Mouse (Mus musculus) layer of hippocampus, adult 11-12 months (tissue): Measurements from ENCODE around the gene Pola1.

Experiments
- DNase-seq: peaks from one replicate; pipeline ENCODE4 v3.0.0; 2022; ENCODE audit warnings: low spot score

Pola1 gene

DNA sequence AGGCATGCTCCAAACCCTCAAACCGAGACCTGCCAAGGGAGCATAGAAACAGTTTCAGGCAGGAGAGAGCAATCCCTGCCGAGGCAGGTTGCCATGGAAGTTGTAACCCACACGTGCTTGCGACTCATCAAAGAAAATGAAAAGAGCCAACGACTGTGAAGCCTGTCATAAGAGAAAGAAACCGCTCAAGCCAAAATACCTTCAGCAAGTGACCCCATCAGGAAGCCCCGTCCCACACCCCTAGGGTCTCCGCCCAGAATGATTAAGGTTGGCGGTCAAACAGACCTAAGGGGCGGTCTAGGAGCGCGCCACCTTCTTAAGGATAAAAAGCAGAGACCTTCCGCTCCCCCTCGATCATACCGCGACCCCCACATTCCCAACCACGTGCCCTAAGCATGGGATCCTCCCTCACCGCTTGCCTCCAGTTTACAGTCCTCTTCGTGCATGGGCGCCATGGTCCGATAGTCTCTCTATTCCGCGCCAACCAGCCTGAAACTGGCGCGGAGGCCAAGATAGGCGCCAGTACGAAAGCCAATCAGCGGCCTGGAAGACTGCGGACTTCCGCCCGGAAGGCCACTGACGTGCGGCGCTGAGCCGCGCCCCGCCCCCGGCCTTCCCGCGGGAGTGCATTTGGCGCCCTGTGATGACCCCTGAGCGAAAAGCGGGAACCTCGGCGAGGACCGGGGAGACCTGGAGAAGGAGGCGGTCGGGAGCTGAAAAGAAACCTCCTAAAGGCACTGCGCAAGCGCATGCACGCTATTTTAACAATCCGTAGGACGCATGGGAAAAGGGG is at the start of gene Pola1:
Gene Pola1, minus strand, starts transcription at position 499 of the 793 bp plus-strand sequence.
- peak; percentile 71 for DNase-seq

DNA sequence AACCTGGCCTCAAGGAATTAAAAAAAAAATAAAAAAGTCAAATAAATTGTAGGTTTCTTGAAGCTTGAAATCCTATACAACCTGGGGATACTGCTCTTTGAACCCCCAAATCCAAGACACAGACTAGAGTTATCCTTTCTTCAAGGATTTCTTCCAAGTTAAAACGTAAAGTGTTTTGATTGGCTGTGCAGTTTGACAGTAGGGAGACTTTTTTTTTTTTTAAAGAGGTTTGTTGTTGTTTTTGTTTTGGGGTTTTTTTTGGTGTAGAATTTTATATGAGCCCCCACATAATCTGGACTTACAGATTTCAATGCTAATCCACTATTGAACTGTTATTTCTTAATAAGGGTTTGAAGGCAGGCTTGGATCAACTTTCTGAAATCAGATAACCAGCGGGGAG is 44.3 kb upstream of the Pola1 start:
- no peak for DNase-seq

DNA sequence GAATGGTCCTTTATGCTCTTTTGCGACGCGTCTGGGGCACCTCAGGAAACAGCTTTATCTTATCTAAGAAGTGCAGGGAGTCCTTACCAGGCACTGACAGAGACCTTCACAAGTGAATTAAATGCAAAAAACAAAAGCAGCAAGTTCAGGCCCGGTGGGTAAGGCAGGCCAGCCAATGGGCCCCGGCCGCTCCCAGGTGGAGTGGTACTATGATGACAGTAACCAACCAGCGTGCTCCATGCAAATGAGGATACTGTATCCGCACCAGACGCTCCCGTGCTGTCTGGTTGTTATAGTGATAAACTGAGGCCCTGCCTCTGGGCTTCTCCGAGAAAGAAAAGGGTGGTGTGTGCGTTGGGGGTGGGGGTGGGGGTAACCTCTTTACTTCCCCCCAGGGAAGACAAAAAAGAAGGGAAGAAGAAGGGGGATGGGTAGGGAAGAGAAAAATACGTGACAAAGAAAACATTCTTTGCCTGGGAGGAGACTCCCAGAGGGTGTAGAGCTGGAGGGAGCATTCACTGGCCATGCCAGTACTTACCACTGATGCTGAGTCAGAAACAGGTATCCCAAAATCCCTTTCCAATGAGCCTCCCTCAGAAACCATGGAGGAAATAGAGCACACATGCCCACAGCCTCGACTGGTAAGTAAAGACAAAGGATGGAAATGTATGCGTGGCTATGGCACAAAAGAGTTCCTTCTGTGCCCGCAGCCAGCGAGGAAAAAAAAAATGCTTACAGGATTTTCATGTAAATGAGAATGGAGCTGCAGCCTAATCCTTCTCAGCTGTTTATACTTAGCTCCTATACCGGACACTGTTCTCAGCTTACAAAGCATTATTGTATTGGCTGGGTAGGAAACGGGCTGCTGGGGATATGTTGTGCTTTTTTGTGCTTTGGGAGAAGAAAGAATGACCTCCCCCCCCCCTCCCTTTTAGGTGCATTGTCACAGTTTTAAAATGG is 43.2 kb upstream of the Pola1 start:
- DNase-seq = peak; percentile 58

DNA sequence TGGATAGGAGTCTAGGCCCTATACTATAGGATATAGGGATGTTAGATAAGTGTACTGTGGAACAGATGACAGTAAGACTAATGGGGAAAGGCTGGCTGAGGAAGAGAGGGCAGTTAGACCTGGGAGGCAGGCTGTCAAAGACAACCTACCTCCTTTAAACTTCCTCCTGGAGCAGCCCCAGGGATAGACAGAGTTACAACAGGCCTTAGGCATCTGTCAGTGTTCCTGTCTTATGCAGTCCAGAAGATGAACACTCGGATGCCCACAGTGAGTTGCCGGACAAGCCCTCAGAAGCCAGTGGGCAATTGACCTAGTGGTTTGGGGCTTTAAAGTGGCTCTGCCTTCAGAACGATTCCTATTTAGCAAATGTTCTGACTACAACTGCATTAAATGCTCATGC is 42.5 kb upstream of the Pola1 start:
- DNase-seq = no peak

DNA sequence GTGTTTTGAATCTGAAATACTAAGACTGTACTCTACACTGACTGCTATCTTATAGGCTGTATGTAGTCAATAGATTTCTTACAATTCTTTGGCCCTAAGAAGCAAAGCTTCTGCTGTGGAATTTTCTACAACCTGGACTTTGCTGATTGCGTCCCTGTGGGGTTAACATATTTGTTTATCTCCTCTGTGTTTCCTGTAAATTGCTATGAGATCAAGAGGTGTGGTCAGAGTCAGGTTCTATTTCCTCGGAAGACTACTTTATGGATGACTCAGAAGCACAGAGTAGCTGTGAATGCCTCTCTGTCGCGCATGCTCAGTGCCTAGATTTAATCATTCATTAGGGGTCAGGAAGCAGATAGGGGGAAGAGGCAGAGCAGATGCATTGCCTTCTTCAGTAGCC is 32.8 kb upstream of the Pola1 start:
- DNase-seq = no peak

DNA sequence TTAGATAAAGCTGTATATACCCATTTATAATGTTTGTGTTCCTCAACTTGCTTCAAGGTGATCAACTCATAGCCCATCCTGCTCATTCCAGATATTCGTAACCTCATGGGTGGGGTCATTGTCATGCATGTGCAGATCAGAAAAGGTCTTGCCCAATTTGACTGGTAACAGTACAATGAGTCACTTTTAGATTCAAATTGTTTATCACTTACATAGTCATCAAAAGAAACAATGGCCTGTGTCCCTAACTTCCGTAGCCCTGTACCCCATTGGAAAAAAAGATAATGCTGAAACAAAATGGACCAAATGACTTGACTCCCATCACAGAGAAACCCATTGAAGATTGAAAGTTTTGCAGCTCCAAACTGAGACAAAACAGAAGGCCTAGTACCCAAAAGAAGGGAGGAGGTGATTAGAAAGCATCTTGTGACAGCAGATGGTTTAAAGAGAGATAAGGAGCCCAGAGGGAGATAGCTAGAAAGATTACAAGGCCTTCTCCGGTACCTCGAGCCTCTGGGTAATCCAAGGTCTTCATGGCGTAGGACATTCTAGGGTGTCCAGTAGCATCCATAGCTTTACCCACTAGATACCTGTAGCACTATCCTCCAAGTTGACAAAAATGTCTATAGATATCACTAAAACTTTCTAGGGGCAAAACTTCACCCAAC is 32.1 kb upstream of the Pola1 start:
- DNase-seq = no peak

DNA sequence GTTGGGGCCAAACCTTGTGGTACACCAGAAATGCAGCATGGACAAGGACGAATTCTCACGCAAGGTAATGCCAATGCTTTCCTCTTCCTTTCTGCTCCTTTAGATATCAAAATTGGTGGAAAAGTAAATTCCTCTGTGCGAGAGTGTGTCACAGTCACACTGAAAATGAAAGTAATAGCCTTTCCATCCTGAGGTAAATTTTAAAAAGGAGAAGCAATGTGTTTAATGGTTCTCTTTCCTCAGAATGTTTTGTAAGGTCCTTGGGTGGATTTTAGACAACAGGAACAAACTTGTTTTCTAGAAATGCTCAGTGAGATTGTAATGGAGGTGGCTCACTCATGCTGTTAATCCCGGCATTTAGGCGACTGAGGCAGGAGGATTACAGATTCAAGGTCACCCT is 23.2 kb upstream of the Pola1 start:
- no peak for DNase-seq

DNA sequence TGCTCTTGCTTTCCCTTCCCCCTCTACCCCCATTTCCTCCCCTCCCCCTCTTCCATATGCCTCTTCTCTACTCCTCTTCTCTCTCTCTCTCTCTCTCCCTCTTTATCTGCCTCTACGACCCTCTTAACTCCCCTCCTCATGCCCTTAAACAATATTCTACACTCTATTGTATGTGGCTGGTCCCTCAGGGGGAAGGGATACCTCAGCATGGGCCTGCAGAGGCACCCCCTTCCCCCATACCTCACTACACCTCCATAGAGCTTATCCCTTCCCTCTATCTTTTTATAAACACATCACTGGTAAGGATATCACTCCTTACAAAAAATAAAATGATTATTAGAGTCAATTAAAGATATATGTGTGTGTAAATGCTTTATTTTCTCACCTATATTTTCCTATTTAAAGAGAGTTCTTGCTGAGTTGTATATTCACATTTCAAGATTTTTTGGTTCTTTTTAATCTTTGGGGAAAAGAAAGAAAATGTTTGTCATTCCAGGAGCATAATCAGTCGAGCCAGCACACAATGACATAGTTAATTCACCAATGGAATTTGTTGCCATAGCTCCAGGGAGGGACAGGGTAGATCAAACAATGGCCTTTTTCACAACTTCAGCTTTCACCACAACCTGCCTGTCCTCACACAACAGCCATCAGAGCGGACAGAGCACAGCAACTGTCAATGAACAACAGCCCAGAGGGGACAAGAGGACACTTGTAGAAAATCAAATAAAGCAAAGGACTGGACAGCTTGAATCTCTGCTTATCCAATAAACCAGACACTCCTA is 22.5 kb upstream of the Pola1 start, which contains the start of gene Pcyt1b:
Gene Pcyt1b, plus strand, starts transcription at position 646 of the 785 bp plus-strand sequence.
- DNase-seq = no peak

DNA sequence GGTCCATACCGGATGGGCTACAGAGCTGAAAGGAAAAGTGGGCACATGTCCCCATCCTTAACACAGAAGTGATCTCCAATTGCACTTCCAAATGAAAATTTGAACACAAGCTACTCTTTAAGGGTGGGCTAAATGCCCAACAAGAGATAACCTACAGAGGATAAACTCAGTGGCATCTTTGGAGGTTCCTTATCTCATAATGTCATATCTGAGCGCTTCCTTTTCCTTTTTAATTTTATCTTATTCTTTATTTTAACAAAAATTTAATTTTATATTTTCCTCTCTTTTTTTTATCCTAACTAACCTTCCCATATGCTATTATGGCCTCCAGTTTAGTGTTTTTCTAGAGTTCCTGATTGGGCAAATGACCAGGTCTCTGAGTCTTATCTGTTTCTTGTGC is 18.8 kb upstream of the Pola1 start:
- DNase-seq = no peak

DNA sequence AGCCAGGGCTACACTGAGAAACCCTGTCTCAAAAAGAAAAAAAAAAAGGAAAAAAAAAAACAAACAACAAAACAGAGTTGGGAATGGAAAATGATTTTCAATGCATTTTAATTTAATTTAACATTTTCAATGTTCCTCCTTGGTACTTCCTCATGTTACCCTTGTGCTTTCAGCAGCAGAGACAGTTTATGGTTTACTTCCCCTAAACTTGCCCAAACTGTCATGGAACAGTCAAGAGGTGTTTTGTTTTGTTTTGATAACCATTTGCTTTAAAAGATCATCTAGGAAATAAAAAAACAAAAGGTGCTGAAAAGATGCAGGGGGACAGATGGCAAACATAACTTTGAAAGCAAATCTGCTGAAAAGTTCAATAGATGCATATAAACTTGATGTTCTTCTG is 12.1 kb upstream of the Pola1 start:
- no peak for DNase-seq

DNA sequence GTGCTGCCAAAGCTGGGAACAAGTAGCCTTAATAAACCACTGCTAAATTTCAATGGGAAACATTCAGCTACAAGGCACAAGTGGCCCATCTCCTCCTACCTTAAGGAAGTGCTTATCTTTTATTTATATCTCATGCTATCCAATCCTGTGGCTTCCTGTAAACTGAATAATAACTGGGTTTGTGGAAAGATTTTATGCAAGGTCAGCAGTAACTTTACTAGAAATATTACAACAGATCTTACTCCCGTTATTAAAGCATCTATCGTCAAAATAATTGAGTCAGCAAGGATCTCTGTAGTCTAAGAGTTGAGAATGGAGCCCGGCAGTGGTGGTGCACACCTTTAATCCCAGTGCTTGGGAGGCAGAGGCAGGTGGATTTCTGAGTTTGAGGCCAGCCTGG is 11.6 kb upstream of the Pola1 start:
- no peak for DNase-seq

DNA sequence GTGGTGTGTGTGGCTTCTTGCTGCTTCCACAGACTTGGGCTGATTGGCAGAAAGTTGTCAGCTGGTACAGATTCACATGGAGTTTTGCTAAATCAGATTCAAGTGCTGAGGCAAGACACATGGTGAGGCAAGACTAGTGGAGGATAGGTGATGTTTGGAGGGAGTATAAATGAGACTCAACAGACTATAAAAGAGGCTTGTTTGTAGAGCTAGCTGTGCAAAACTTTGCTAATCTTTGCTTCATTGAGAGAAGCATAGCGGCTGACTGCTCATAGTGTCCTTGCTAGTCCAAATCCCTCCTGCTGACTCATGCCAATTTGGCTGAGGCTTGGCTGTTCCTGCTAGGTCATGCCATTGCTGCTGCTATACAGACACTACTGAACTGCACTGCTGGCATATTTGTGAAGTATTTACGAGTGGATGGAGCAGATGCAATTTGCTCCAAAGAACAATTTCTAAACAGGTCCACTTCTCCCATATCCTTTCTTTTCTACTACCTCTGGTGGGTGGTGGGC is 3.0 kb upstream of the Pola1 start:
- no peak for DNase-seq

DNA sequence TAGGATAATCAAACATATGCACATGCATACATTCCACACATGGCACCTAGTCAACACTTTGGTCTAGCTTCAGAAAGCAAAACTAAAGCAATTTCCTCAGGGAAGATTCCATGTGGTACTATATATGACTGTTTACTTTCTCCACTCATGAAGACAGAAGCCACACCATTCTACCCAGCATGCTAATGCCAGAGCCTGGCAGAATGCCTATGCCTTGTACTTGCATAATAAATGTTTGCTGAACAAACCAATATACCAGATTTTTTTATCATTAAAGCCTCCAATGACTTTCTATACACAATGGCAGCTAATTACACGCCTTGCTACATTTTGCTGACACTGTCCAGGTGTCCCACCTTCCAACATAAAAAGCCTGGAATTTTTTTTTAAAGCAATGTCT is 1.7 kb downstream of the Pola1 start:
- DNase-seq = no peak

DNA sequence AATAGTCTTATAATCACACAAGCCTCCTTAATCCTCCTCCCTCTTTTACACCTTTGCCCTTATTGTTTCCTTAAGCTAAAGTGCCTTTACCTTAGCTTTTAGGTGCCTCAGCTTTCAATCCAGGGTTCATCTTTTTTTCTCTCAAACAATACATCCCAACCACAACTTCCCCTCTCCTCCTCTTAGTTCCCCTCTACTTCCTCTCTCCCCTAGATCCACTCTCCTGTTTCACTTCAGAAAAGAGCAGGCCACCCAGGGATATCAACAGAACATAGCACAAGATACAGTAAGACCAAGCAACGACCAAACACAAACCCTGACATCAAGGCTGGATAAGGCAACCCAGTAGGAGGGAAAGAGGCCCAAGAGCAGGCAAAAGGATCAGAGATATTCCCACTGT is 29.7 kb downstream of the Pola1 start:
- DNase-seq = no peak

DNA sequence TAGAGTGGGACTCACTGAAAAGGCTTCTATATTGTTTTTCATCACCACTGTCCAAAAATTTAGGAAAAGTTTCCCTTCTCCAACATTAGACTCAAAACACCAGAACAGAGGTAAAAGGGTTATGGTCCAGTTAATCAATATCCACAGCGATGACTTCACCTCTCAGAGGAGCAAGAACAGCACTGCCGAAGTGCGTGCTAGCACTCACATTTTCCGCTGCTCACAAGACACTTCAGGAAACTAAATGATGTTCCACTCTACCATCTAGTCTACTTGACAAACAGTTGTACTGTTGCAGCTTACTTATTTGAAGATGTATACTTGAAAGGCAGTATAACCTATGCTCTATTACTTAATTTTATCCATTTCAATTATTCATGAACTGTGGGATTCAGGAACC is 37.7 kb downstream of the Pola1 start:
- DNase-seq = no peak

DNA sequence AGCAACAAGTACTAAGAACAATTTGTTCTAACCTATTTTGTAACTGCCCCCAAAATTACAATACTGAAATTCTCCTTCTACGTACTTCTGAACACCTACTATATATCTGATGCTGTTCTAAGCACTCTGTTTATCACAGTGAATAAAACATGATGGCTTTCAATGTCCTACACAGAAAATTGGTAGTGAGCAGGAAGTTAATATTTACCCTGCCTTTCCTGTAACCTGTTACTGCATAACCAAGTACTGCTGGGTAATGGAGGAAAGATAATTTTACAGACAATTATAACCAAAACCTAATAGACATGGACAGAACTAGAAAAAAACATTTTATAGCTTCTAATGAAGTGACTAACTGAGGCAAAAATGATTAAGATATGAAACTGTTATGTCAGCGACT is 51.0 kb downstream of the Pola1 start:
- no peak for DNase-seq

DNA sequence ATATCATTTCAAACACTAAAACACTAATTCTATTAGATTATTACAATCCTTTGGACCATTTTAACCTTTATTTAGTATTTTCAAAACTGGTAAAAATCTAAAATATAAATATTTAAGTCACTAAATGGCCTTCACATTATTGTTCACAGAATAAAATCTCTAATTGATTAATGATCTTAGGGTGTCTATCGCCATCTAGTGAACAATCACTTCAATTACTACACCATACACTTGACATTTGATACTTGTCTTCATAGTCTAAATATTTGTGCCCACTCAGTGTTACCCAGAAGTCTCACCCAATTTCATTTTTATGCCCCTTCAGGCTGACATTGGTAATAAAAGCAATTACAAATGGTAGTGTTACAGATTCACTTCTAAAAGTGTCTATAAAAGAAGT is 74.8 kb downstream of the Pola1 start:
- no peak for DNase-seq

DNA sequence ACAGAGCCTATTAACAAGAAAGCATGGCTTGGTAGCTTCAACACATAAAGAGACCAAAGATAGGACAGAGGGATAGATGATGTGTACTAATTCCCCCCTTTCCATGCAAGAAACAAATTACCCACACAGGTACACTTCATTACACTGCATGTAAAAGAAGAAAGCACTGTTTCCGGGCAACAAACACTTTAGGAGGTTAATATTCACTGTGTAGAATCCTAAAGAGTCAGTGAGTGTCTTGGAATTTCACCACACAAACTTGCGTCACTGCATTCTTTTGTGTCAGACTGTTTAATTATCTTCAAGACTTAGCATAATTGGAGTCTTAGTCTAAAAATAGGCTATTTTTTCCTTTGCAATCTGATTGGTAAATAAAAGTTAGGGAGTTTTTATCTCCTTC is 92.2 kb downstream of the Pola1 start:
- DNase-seq = no peak

DNA sequence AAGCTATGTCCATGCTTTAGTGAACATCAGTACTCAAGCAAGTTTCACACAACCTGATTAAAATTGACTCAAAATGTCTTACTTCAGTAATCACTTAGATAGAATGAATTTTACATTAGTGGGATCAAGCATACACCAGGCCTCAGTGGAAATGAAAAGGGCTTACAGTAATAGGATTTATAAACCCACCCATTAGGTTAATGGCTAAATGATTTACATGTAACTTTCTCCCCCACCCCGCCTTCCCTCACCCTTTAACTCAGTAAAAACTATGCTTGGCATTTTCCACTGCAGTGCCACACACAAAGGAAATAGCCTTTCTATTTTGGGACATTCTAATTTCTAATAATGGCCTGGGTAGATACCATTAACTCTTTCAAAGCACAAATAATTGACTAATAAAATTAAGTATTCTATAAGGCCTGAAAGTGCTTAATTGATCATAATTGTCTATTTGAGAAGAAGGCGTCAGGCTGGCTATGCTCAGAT is 129.0 kb downstream of the Pola1 start:
- no peak for DNase-seq

DNA sequence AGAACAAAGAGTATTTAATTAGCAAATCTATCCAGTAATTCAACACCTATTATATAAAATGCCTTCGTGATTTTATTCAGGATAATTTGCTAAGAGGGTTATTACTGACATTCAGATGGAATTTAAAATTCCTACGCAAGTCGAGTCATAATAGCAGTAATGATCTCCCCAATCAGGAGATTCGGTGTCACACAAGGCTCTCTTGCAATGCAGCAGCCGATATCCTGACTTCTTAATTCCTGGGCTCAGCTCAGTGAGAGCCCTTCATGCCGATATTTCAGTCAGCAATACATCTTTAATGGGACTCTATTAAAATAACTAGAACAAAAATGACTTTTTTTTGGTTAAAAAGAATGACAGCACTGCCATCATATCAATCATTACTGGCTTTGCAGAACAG is 134.4 kb downstream of the Pola1 start:
- no peak for DNase-seq

DNA sequence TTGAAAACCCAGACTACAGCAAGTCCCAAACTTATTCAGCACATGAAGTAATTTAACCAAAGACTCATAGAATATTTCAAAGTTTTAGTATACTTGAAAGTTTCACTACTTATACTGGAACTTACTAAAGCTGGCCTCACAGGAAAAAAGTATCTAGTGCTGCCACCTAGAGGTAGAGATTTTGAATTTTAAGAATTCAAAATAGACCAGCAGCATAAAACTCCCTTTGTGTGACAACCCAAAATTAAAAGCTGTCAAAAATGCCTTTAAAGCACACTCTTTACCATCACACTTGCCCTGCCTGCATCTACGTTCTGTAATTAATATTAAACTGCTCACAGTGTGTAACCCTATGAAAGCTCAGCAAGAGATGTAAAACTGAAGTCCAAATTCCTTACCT is 166.2 kb downstream of the Pola1 start:
- no peak for DNase-seq
